Mouse (Mus musculus) MEL (cell line): ENCODE data around the gene Appbp2. TPM values are rescaled to one million over a fixed set of nuclear protein-coding genes. Genes with fewer than 3 reads are reported as not detected.
A peak's percentile ranks its signal among the peaks of the same experiment; 100 is the strongest.

Experiments
- DNase-seq: peaks from one replicate; pipeline ENCODE4 v3.0.0; 2011; ENCODE audit warnings: low read depth, low spot score
- H3K27ac ChIP-seq: 2 replicates; pipeline ENCODE4 v1.5.1; 2012; ENCODE audit warnings: low read depth, mild to moderate bottlenecking, control low read depth, low read length, moderate library complexity; ENCODE audit not compliant: control insufficient read depth
- H3K27me3 ChIP-seq, 2 experiments: fragments of 150-350 bp in 1 of 2; sonication (generic) in 1 of 2; 2 replicates each; pipeline ENCODE4 v1.6.1; 2012; ENCODE audit warnings: low read length in 2 of 2, mild to moderate bottlenecking in 2 of 2, improper control_type of control experiment in 1 of 2, moderate library complexity in 1 of 2; ENCODE audit not compliant: insufficient read depth in 2 of 2, control insufficient read depth in 1 of 2
- H3K36me3 ChIP-seq, 2 experiments: 2 replicates each; pipeline ENCODE4 v1.6.1; 2012 to 2014; ENCODE audit warnings: low read length in 2 of 2, improper control_type of control experiment in 1 of 2, inconsistent platforms in 1 of 2, mild to moderate bottlenecking in 1 of 2; ENCODE audit not compliant: insufficient read depth in 2 of 2, control insufficient read depth in 1 of 2
- H3K4me1 ChIP-seq, 2 experiments: fragments of 150-350 bp in 1 of 2; sonication (generic) in 1 of 2; 2 replicates each; pipeline ENCODE4 v1.6.1; 2012; ENCODE audit warnings: low read length in 2 of 2, improper control_type of control experiment in 1 of 2, mild to moderate bottlenecking in 1 of 2; ENCODE audit not compliant: insufficient read depth in 2 of 2, control insufficient read depth in 1 of 2
- H3K4me3 ChIP-seq, 2 experiments: fragments of 150-350 bp in 1 of 2; sonication (generic) in 1 of 2; 2 replicates each; pipeline ENCODE4 v1.5.1; 2012; ENCODE audit warnings: low read depth in 2 of 2, low read length in 2 of 2, mild to moderate bottlenecking in 2 of 2, moderate library complexity in 2 of 2, control low read depth in 1 of 2, improper control_type of control experiment in 1 of 2; ENCODE audit not compliant: control insufficient read depth in 1 of 2, insufficient read depth in 1 of 2
- H3K79me2 ChIP-seq: 2 replicates; pipeline ENCODE4 v1.6.1; 2012; ENCODE audit warnings: mild to moderate bottlenecking, low read length, moderate library complexity; ENCODE audit not compliant: control insufficient read depth, poor library complexity, insufficient read depth
- H3K9ac ChIP-seq: 2 replicates; pipeline ENCODE4 v1.6.1; 2012; ENCODE audit warnings: low read depth, mild to moderate bottlenecking, control low read depth, low read length, moderate library complexity; ENCODE audit not compliant: control insufficient read depth, poor library complexity, severe bottlenecking
- H3K9me3 ChIP-seq: fragments of 150-350 bp; sonication (generic); replicated peaks from 2 replicates; pipeline ENCODE4 v1.6.1; 2012; ENCODE audit warnings: mild to moderate bottlenecking, low read length, improper control_type of control experiment, moderate library complexity; ENCODE audit not compliant: insufficient read depth
- BHLHE40 ChIP-seq: IDR thresholded peaks from 2 replicates; pipeline ENCODE4 v1.6.1; 2012; ENCODE audit warnings: low read depth, mild to moderate bottlenecking, inconsistent platforms, low read length, improper control_type of control experiment, borderline replicate concordance
- E2F4 ChIP-seq: IDR thresholded peaks from 2 replicates; pipeline ENCODE4 v1.6.1; 2011; ENCODE audit warnings: low read depth, low read length, improper control_type of control experiment, borderline replicate concordance
- GATA1 ChIP-seq: IDR thresholded peaks from 2 replicates; pipeline ENCODE4 v1.6.1; 2011; ENCODE audit warnings: low read depth, low read length, improper control_type of control experiment
- HCFC1 ChIP-seq: IDR thresholded peaks from 2 replicates; pipeline ENCODE4 v1.6.1; 2012; ENCODE audit warnings: low read depth, mild to moderate bottlenecking, inconsistent platforms, low read length, improper control_type of control experiment, moderate library complexity
- MXI1 ChIP-seq: IDR thresholded peaks from 2 replicates; pipeline ENCODE4 v1.6.1; 2011; ENCODE audit warnings: mild to moderate bottlenecking, low read depth, low read length, improper control_type of control experiment
- SMC3 ChIP-seq: IDR thresholded peaks from 2 replicates; pipeline ENCODE4 v1.6.1; 2011; ENCODE audit warnings: low read depth, low read length, improper control_type of control experiment
- TAL1 ChIP-seq: IDR thresholded peaks from 2 replicates; pipeline ENCODE4 v1.6.1; 2012; ENCODE audit warnings: mild to moderate bottlenecking, inconsistent platforms, low read length, moderate library complexity, mixed read lengths
- TBP ChIP-seq: IDR thresholded peaks from 2 replicates; pipeline ENCODE4 v1.8.0; 2011; ENCODE audit warnings: low read depth, low read length, improper control_type of control experiment
- USF2 ChIP-seq, 2 experiments: IDR thresholded peaks; 2 replicates each; pipeline ENCODE4 v1.6.1; 2011 to 2012; ENCODE audit warnings: improper control_type of control experiment in 2 of 2, low read length in 2 of 2, borderline replicate concordance in 1 of 2, inconsistent platforms in 1 of 2, low read depth in 1 of 2, mild to moderate bottlenecking in 1 of 2; ENCODE audit not compliant: insufficient read depth in 1 of 2
- polyA plus RNA-seq, 2 experiments: library from polyadenylated mRNA; stranded (reverse) in 1 of 2; unstranded in 1 of 2; fragments of >175 nt in 1 of 2; fragments of >200 nt in 1 of 2; gene quantifications; 2 replicates each; pipeline versions ENCODE4 v1.2.1 to v1.2.4; 2012; ENCODE audit warnings: low replicate concordance in 2 of 2, low read depth in 1 of 2; ENCODE audit not compliant: insufficient read length in 2 of 2, insufficient read depth in 1 of 2, missing spikeins in 1 of 2
- total RNA-seq: library from RNA; depleted of rRNA; stranded (reverse); fragments of 300-350 nt; gene quantifications from 2 replicates; pipeline ENCODE4 v1.2.3, GENCODE M21; 2012

Appbp2 gene
- total and polyA plus RNA-seq, 3 experiments: 25.5 to 157 (median 34.4) TPM

DNA sequence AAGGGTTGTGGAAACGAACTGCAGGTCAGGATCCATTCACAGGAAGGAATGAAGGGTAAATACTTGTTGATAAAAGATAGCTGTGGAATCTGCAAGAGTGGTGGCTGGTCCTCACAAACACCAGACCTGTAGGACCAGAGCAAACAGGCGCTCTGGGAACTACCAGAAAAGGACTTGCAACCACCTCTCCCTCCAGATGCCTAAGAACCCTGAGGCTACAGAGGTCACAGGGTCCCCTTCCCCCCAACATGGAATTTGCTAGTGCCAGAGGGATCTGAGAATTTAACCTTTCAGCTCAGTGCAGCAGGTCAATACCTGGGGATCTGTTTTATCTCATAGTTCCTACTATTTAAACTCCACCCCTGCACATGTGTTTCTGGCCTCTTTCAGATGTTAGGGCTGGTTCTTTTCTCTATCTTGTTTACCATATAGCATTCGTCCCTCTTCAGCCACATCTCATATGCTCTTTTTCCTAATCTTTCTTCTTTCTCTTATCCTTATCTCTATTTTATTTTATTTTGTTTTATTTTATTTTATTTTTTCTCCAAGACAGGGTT is 20.6 kb upstream of the Appbp2 start:
- Histone ChIP-seq H3K36me3 (peaks cover 0 to 3% of the 10 kb centered on the region in 2 experiments; a peak in 2 of 4 replicates), H3K9me3 (no peaks in the 10 kb centered on the region), H3K4me1 (no peaks in the 10 kb centered on the region), H3K27ac (no peak overlapping the region), H3K9ac (no peak overlapping the region), H3K4me3 (no peak overlapping the region), H3K27me3 (no peaks in the 10 kb centered on the region), H3K79me2 (no peaks in the 10 kb centered on the region)
- DNase-seq: no peak
- TF ChIP-seq USF2 (IDR thresholded peaks at IDR 0.05; ENCODE audit: borderline replicate concordance in 1 of 2, insufficient read depth in 1 of 2, low read depth in 1 of 2, low read length in 2 of 2) (no peak), BHLHE40 (0 out of 2 replicates have a peak, but pooled peaks have one; percentile 36), TAL1 (no peak), HCFC1 (no peak), SMC3 (no peak)

GRCm38 (mm10) chr11:85253641-85254040 is 18.7 kb upstream of the Appbp2 start:
- H3K4me1 ChIP-seq: peaks cover 0 to 11% of the 10 kb centered on the region in 2 experiments; a peak in 2 of 4 replicates
- no peaks in the 10 kb centered on the region for H3K27me3 ChIP-seq
- no peak overlapping the region for H3K4me3 ChIP-seq
- no peaks in the 10 kb centered on the region for H3K9me3 ChIP-seq
- H3K9ac ChIP-seq: no peak overlapping the region
- no peak for DNase-seq
- H3K79me2 ChIP-seq: no peaks in the 10 kb centered on the region
- TF ChIP-seq E2F4: no peak
- peaks cover 0 to 12% of the 10 kb centered on the region in 2 experiments; a peak in 2 of 4 replicates for H3K36me3 ChIP-seq
- H3K27ac ChIP-seq: no peak overlapping the region

DNA sequence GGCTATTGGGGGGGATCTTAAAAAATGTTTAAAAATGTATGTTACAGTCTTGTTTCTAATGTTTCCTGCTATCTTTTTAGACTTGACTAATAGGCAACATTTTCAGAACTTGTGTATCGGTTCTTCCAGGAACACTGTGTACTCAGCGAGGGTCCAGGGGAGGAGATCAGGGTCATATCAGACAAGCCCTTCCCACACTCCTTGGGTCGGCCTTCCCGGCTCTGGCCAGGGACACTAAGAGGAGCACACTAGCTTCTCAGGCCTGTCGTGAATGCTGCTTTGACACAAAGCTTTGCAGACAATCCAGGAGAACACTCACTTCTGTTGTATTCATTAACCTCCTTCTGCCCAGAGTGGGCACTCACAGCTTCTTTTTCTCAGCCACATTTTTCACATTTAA is 18.1 kb upstream of the Appbp2 start:
- H3K79me2 ChIP-seq: no peaks in the 10 kb centered on the region
- no peak for DNase-seq
- peaks cover 0 to 14% of the 10 kb centered on the region in 2 experiments; a peak in 2 of 4 replicates for H3K4me1 ChIP-seq
- H3K9ac ChIP-seq: no peak overlapping the region
- H3K9me3 ChIP-seq: no peaks in the 10 kb centered on the region
- H3K27ac ChIP-seq: no peak overlapping the region
- H3K36me3 ChIP-seq: peaks cover 0 to 12% of the 10 kb centered on the region in 2 experiments; a peak in 2 of 4 replicates
- TF ChIP-seq E2F4: no peak
- no peak for TF ChIP-seq MXI1
- TF ChIP-seq GATA1: no peak
- no peak for TF ChIP-seq TBP
- H3K27me3 ChIP-seq: no peaks in the 10 kb centered on the region
- no peak overlapping the region for H3K4me3 ChIP-seq
